Mouse (Mus musculus): Measurements from ENCODE around the gene Tas2r117.

Tas2r117 gene

GRCm38 (mm10) chr6:132802518-132802917, at the start of gene Tas2r117:
Gene Tas2r117 (plus strand): TSS chr6:132802818.
- no peak for DNase-seq

GRCm38 (mm10) chr6:132754430-132754829, 48.2 kb upstream of the Tas2r117 start, which contains the start of gene Tas2r124:
Gene Tas2r124 (plus strand): TSS chr6:132754730.
- DNase-seq = no peak

GRCm38 (mm10) chr6:132761831-132762230, 40.8 kb upstream of the Tas2r117 start, which contains the start of gene Tas2r102:
Gene Tas2r102 (plus strand): TSS chr6:132762131.
- no peak for DNase-seq

GRCm38 (mm10) chr6:132778062-132778461, 24.6 kb upstream of the Tas2r117 start, which contains the start of gene Tas2r136:
Gene Tas2r136 (minus strand): TSS chr6:132778162.
- no peak for DNase-seq

- no peak for DNase-seq
Measured at GRCm38 (mm10) chr6:132795393-132795792, 7.2 kb upstream of the Tas2r117 start.

GRCm38 (mm10) chr6:132846842-132847241, 44.2 kb downstream of the Tas2r117 start, which contains the start of gene Tas2r123:
Gene Tas2r123 (plus strand): TSS chr6:132847142.
- no peak for DNase-seq
